Mouse (Mus musculus): Measurements from ENCODE around the gene Slc39a11.

GRCm38 (mm10) chr11:113425882-113426281 is 224.0 kb downstream of the Slc39a11 start:
- TF ChIP-seq CTCF (IDR thresholded peaks at IDR 0.05; ENCODE audit: control insufficient read depth, insufficient read depth, low read length) (no peak), POLR2A (IDR thresholded peaks at IDR 0.05; ENCODE audit: borderline replicate concordance, control insufficient read depth, low read depth, low read length) (no peak)
